Mouse (Mus musculus) forebrain, embryonic 16.5 days (tissue): Measurements from ENCODE around the gene Dffa. TPM values are rescaled to one million over a fixed set of nuclear protein-coding genes. Genes with fewer than 3 reads are reported as not detected.
"Not testable (repeated sequence)": the region's sequence is repeated elsewhere in the genome, so short reads cannot be mapped to it uniquely, and the experiment has no call there.

Experiments used
- ATAC-seq: fragments of 200-750 bp; cut with Nextera tagmentation; 2 replicates; pipeline ENCODE4 v1.8.0; 2017; ENCODE audit warnings: mild to moderate bottlenecking, moderate library complexity
- H3K27ac ChIP-seq: fragments of 300-500 bp; sonication (generic); 2 replicates; pipeline ENCODE4 v1.5.1; 2014; ENCODE audit warnings: low read length, control low read depth
- H3K27me3 ChIP-seq: fragments of 300-500 bp; sonication (generic); replicated peaks from 2 replicates; pipeline ENCODE4 v1.6.1; 2014; ENCODE audit warnings: low read length; ENCODE audit not compliant: control insufficient read depth, insufficient read depth
- H3K36me3 ChIP-seq: fragments of 300-500 bp; sonication (generic); 2 replicates; pipeline ENCODE4 v1.6.1; 2014; ENCODE audit not compliant: control insufficient read depth, insufficient read depth
- H3K4me1 ChIP-seq: fragments of 300-500 bp; sonication (generic); replicated peaks from 2 replicates; pipeline ENCODE4 v1.6.1; 2014; ENCODE audit warnings: low read length; ENCODE audit not compliant: control insufficient read depth, insufficient read depth
- H3K4me2 ChIP-seq: fragments of 300-500 bp; sonication (generic); 2 replicates; pipeline ENCODE4 v1.6.1; 2014; ENCODE audit warnings: mild to moderate bottlenecking, low read length, control low read depth
- H3K4me3 ChIP-seq: fragments of 300-500 bp; sonication (generic); replicated peaks from 2 replicates; pipeline ENCODE4 v1.5.1; 2014; ENCODE audit warnings: mild to moderate bottlenecking, low read length, control low read depth
- H3K9ac ChIP-seq: fragments of 300-500 bp; sonication (generic); replicated peaks from 2 replicates; pipeline ENCODE4 v1.6.1; 2014; ENCODE audit warnings: low read depth, low read length, control low read depth
- H3K9me3 ChIP-seq: fragments of 300-500 bp; sonication (generic); 2 replicates; pipeline ENCODE4 v1.6.1; 2016; ENCODE audit warnings: low read length; ENCODE audit not compliant: control insufficient read depth
- WGBS: fragments of 180-500 bp; shearing (Covaris S2); extraction: QIAGEN DNeasy Blood & Tissue Kit; methylation state at CpG from one replicate; pipeline ENCODE4 v1.1.7; 2014; 5-methylcytosine and 5-hydroxymethylcytosine counted together
- polyA plus RNA-seq: library from polyadenylated mRNA; unstranded; fragments of >200 nt; fragmentation: Nextera tagmentation; extraction: Ambion mirVana; gene quantifications from 2 replicates; pipeline ENCODE4 v1.2.1, GENCODE M21; 2015

Gene Dffa
- polyA plus RNA-seq, 1 experiment from 2014 or later: 26.3 TPM

DNA sequence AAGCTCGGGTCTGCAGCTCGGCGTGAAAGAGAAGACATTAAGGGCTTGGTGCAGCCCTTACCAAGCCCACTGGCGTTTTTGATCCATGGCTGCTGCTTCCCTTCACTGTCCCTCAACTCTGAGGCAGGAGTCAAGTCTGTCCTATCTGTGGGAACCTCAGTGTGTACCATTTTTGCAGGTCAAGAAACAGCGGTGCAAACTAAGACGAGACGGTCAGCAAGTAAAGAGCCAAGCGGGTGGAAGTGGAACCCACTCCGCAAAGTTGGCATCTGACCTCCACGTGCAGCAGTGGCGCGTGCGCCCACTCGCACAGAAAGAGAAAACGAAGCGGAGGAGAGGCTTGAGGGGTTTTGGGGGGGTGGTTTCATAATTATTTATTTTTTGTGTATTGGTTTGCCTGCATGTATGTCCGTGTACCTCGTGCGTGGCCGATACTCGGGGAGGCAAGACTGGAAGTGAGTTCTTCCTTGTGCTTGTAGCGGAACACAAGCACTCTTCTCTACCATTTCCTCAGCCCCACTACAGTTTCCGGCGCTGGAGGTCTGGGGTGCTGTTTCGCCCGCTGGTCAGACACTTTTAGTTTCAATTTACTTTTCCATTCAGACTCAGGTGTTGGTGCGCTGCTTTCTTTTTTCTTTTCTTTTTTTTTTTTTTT lies 63.1 kb downstream of the Dffa start:
- peak overlapping the region; percentile 99 for H3K4me2 ChIP-seq
- peak overlapping the region; percentile 93 for H3K4me3 ChIP-seq
- peak overlapping the region; percentile 67; the same call in 1 of the 2 replicates for H3K27ac ChIP-seq
- no peaks in the 10 kb centered on the region for H3K27me3 ChIP-seq
- H3K9me3 ChIP-seq: no peaks in the 10 kb centered on the region
- no peaks in the 10 kb centered on the region for H3K36me3 ChIP-seq
- H3K4me1 ChIP-seq: peaks cover 11% of the 10 kb centered on the region
- under 1% methylated on average over 27 of the region's 27 CpGs for WGBS
- ATAC-seq: peak; percentile 54
- peak overlapping the region; percentile 65 for H3K9ac ChIP-seq

DNA sequence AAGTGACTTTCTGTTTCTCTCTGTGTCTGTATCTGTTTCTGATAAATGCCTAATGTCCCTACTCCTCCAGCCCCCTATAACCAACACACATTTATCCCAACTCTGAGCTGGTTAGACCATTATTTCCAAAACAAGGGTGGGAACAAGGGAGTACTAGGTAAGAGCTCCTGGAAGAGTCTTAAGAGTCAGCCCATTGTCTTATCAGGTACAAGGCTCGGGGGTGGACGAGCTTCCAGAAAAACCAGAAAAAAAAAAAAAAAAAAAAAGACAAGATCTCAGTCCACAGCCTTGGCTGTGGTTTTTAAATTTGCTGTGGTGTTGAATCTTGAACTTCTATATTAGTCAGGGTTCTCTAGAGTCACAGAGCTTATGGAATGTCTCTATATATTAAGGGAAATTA lies 64.1 kb downstream of the Dffa start:
- Histone ChIP-seq H3K36me3 (no peaks in the 10 kb centered on the region), H3K4me1 (peaks cover 11% of the 10 kb centered on the region), H3K27me3 (no peaks in the 10 kb centered on the region), H3K9me3 (no peaks in the 10 kb centered on the region), H3K9ac (no peak overlapping the region), H3K4me2 (no peak overlapping the region), H3K27ac (no peak overlapping the region), H3K4me3 (no peak overlapping the region)
- WGBS: 84% methylated on average over 2 of the region's 2 CpGs
- ATAC-seq: no peak

DNA sequence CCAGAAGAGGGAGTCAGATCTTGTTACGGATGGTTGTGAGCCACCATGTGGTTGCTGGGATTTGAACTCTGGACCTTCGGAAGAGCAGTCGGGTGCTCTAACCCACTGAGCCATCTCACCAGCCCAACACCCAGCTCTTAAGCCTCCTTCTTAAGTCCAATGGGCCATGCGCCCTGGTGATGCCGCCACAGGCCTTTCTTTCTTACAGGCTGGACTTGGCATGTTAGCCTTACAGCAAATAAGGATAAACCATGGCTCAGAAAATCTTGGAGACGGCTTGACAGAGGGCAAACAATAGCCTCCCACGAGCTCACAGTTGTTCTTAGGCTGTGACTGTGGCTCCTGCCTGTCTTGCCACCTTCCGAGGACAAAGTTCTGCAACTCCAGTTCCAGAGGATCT lies 66.0 kb downstream of the Dffa start:
- ATAC-seq, H3K4me2 ChIP-seq, H3K4me3 ChIP-seq, H3K27ac ChIP-seq, H3K9me3 ChIP-seq, H3K36me3 ChIP-seq, H3K27me3 ChIP-seq, H3K9ac ChIP-seq: not testable (repeated sequence)
- 69% methylated on average over 7 of the region's 8 CpGs for WGBS
- H3K4me1 ChIP-seq: peaks cover 11% of the 10 kb centered on the region

Other genes with a start within 250 kb of the Dffa start
- 53.7 and 56.9 TPM in 2 replicates for gene Pex14, start 4.3 kb upstream of the Dffa start, polyA plus RNA-seq
- gene Cort, start 22.6 kb downstream of the Dffa start, polyA plus RNA-seq: 1.4 and 1.8 TPM in 2 replicates
- gene Cenps, start 33.5 kb downstream of the Dffa start, polyA plus RNA-seq: 22.2 and 24.9 TPM in 2 replicates
- 94.6 and 94.7 TPM in 2 replicates for gene Pgd, start 62.6 kb downstream of the Dffa start, polyA plus RNA-seq
- 125 and 131 TPM in 2 replicates for gene Kif1b, start 203.5 kb downstream of the Dffa start, polyA plus RNA-seq